Mouse (Mus musculus): ENCODE measurements around the gene Pkn2. TPM values are rescaled to one million over a fixed set of nuclear protein-coding genes. Genes with fewer than 3 reads are reported as not detected.

Gene Pkn2
- total and polyA plus RNA-seq, 3 experiments: 33.5 to 38.8 (median 34.7) TPM

DNA sequence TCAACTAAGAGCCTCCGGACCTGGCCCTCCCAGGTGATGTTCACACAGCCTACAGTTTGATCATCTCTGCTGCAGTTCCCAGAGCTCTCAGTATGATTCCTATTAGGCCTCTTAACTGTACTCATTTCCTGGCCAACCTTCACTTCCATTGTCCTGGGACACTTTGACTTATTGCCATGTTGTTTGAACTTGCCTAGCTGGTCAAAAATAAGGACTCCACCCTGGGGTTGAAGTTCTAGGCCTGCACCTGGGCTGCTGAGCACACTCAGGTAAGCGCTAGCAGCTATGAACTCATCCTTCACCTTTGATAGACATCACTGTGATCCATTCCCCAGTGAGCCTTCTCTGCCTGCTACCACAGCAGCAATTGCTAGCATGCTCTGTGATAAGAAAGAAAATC lies 136.7 kb downstream of the Pkn2 start:
- Histone ChIP-seq H3K9ac (ENCODE audit: control insufficient read depth, low read depth, low read length, poor library complexity, severe bottlenecking) (no peak overlapping the region), H3K4me1 (ENCODE audit: control insufficient read depth in 1 of 2, insufficient read depth in 2 of 2, low read length in 2 of 2) (no peaks in the 10 kb centered on the region), H3K4me3 (ENCODE audit: control insufficient read depth in 1 of 2, insufficient read depth in 1 of 2, low read depth in 2 of 2, low read length in 2 of 2) (no peak overlapping the region), H3K27me3 (ENCODE audit: control insufficient read depth in 1 of 2, insufficient read depth in 2 of 2, low read length in 2 of 2) (no peaks in the 10 kb centered on the region), H3K79me2 (ENCODE audit: control insufficient read depth, insufficient read depth, low read length, poor library complexity) (no peaks in the 10 kb centered on the region), H3K27ac (ENCODE audit: control insufficient read depth, low read depth, low read length) (no peak overlapping the region), H3K9me3 (replicated peaks; ENCODE audit: insufficient read depth, low read length) (no peaks in the 10 kb centered on the region), H3K36me3 (ENCODE audit: control insufficient read depth in 1 of 2, insufficient read depth in 2 of 2, low read length in 2 of 2) (no peaks in the 10 kb centered on the region)
- TF ChIP-seq EP300 (IDR thresholded peaks at IDR 0.05; ENCODE audit: low read depth in 1 of 2, low read length in 2 of 2): no peak
- TF ChIP-seq E2F4 (IDR thresholded peaks at IDR 0.05; ENCODE audit: borderline replicate concordance, low read depth, low read length): no peak
- no peak for TF ChIP-seq TCF12 (IDR thresholded peaks at IDR 0.05; ENCODE audit: low read depth, low read length)
- no peak for TF ChIP-seq MYC (IDR thresholded peaks at IDR 0.05; ENCODE audit: low read depth, low read length)
- no peak for TF ChIP-seq CHD1 (IDR thresholded peaks at IDR 0.05; ENCODE audit: low read depth, low read length)
- TF ChIP-seq POLR2AphosphoS5 (IDR thresholded peaks at IDR 0.05; ENCODE audit: borderline replicate concordance, low read depth, low read length): no peak
- TF ChIP-seq NRF1 (IDR thresholded peaks at IDR 0.05; ENCODE audit: insufficient read depth, low read depth, low read length, poor library complexity, severe bottlenecking): no peak
- TF ChIP-seq MAX (IDR thresholded peaks at IDR 0.05; ENCODE audit: low read length): no peak
- TF ChIP-seq CTCF (IDR thresholded peaks at IDR 0.05 in 2 of 3, conservative IDR thresholded peaks at IDR 0.05 in 1 of 3; ENCODE audit: control insufficient read depth in 1 of 3, insufficient read depth in 1 of 3, low read depth in 2 of 3, low read length in 3 of 3, poor library complexity in 1 of 3, severe bottlenecking in 1 of 3): no peak
- no peak for TF ChIP-seq ZNF384 (IDR thresholded peaks at IDR 0.05; ENCODE audit: low read depth, low read length)
- TF ChIP-seq NELFE (IDR thresholded peaks at IDR 0.05; ENCODE audit: low read depth, low read length): no peak
- TF ChIP-seq RCOR1 (IDR thresholded peaks at IDR 0.05; ENCODE audit: low read depth, low read length): no peak
- no peak for TF ChIP-seq MAFK (IDR thresholded peaks at IDR 0.05; ENCODE audit: borderline replicate concordance, low read depth, low read length)
- no peak for DNase-seq (ENCODE audit: low read depth, low spot score)

DNA sequence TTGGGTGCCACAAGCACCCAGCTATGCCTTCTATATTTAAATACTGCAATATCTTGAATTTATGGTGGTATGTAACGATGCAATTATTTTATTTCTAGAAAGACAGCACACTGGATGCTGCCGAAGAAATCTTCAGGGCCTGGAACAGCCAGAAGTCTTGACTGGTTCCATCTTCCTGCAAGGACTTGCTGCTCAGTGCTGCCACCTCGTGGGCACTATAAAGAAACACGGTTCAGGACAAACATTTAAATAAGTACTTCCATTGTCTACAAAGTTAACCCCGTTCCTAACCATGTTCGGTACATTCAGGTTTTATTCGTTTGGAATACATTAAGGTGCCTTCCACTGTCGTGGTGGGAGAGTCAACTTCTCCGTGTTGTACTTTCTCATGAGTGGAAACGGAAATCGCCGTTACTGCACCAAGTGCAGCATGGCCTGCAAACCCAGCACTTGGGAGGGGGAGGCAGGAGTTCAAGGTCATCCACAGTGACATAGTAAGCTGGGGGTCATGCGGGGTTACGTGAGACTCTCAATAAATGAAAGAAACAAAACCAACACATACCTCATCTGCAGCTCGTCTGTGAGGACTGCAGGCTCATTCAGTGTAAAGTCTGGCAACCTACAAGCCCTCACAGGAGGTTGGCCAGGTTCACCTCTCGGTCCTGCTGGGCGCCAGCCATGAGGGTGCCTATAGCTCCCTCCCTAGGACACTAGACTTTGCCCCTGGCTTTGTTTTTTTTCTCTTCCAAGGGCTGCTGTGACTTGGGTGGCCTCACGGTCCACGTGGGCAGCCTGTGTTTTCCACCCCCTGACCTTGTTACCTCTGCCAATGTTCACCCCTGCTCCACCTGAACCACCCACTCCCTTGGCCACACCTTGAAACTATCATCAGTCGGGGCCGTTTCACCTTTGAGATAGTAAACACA lies 137.6 kb downstream of the Pkn2 start:
- peak; percentile 91 for DNase-seq (ENCODE audit: low read depth, low spot score)
- Histone ChIP-seq H3K27me3 (ENCODE audit: control insufficient read depth in 1 of 2, insufficient read depth in 2 of 2, low read length in 2 of 2) (no peaks in the 10 kb centered on the region), H3K36me3 (ENCODE audit: control insufficient read depth in 1 of 2, insufficient read depth in 2 of 2, low read length in 2 of 2) (no peaks in the 10 kb centered on the region), H3K9ac (ENCODE audit: control insufficient read depth, low read depth, low read length, poor library complexity, severe bottlenecking) (no peak overlapping the region), H3K79me2 (ENCODE audit: control insufficient read depth, insufficient read depth, low read length, poor library complexity) (no peaks in the 10 kb centered on the region), H3K4me3 (ENCODE audit: control insufficient read depth in 1 of 2, insufficient read depth in 1 of 2, low read depth in 2 of 2, low read length in 2 of 2) (no peak overlapping the region), H3K27ac (ENCODE audit: control insufficient read depth, low read depth, low read length) (no peak overlapping the region), H3K9me3 (replicated peaks; ENCODE audit: insufficient read depth, low read length) (no peaks in the 10 kb centered on the region), H3K4me1 (ENCODE audit: control insufficient read depth in 1 of 2, insufficient read depth in 2 of 2, low read length in 2 of 2) (no peaks in the 10 kb centered on the region)
- TF ChIP-seq TCF12 (IDR thresholded peaks at IDR 0.05; ENCODE audit: low read depth, low read length): no peak
- TF ChIP-seq MAFK (IDR thresholded peaks at IDR 0.05; ENCODE audit: borderline replicate concordance, low read depth, low read length): no peak
- TF ChIP-seq NELFE (IDR thresholded peaks at IDR 0.05; ENCODE audit: low read depth, low read length): no peak
- TF ChIP-seq RAD21 (IDR thresholded peaks at IDR 0.05; ENCODE audit: low read depth, low read length): peak; percentile 37
- TF ChIP-seq KAT2A (conservative IDR thresholded peaks at IDR 0.05; ENCODE audit: low read depth, low read length): no peak
- no peak for TF ChIP-seq CHD2 (IDR thresholded peaks at IDR 0.05; ENCODE audit: low read length)
- peak; percentile 21; the same call in 1 of the 2 replicates for TF ChIP-seq ZC3H11A (IDR thresholded peaks at IDR 0.05; ENCODE audit: low read depth, low read length)
- TF ChIP-seq SMC3 (IDR thresholded peaks at IDR 0.05; ENCODE audit: low read depth, low read length): peak; percentile 70
- no peak for TF ChIP-seq BHLHE40 (IDR thresholded peaks at IDR 0.05; ENCODE audit: borderline replicate concordance, low read depth, low read length)
- TF ChIP-seq CTCF (IDR thresholded peaks at IDR 0.05 in 2 of 3, conservative IDR thresholded peaks at IDR 0.05 in 1 of 3; ENCODE audit: control insufficient read depth in 1 of 3, insufficient read depth in 1 of 3, low read depth in 2 of 3, low read length in 3 of 3, poor library complexity in 1 of 3, severe bottlenecking in 1 of 3): peak; percentile 75 to 80 (median 78)
- no peak for TF ChIP-seq POLR2A (IDR thresholded peaks at IDR 0.05; ENCODE audit: control insufficient read depth in 1 of 2, insufficient read depth in 1 of 2, low read depth in 1 of 2, low read length in 2 of 2, poor library complexity in 1 of 2)

Measured in MEL (cell line).